Mouse (Mus musculus) lung, adult 18-20 months (tissue): ENCODE results near the gene Megf11.
"Not testable (repeated sequence)": the region's sequence is repeated elsewhere in the genome, so short reads cannot be mapped to it uniquely, and the experiment has no call there.

Source experiments
- DNase-seq, 2 experiments: peaks; one replicate each; pipeline ENCODE4 v3.0.0; 2022; ENCODE audit warnings: mixed read lengths in 2 of 2

Megf11 gene

DNA sequence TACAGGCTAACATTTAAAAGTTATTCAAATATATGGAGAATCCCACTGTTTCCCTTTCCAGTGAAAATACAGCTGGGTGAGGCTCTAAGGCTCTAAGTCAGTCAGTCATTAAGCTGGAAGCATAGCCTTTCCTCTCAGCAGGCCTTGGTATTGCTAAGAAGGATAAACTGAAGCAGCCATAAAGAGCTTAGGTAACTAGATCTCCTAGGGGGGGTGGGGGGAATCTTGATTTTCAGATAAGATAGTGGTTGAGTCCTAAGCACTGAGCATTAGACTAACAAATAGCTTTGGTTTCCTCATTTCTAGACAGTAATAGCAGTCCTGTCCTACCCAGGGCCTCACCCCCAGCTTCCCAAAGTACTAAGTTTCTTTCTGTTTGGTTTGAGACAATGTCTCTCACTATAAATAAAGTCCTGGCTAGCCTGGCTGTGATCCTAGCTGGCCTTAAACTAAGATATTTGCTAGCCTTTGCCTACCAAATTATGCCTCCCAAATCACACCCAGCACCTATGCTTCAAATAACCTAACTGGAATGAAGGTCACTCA, 318.1 kb downstream of the Megf11 start:
- DNase-seq: no peak

GRCm38 (mm10) chr9:64704073-64704840, 318.8 kb downstream of the Megf11 start:
- peak in 1 of 2 experiments; percentile 33 for DNase-seq

DNA sequence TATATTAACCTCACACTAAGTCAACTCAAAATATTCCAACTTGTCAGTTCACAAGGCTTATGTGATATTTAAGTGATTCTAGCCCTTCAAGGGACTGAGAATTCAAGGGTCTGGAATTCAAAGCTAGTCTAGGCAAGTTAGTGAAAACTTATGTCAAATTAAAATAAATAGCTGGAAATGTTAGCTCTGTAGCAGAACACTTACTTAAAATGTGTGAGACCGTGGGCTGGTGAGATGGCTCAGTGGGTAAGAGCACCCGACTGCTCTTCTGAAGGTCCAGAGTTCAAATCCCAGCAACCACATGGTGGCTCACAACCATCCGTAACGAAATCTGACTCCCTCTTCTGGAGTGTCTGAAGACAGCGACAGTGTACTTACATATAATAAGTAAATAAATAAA, 324.9 kb downstream of the Megf11 start:
- DNase-seq: not testable (repeated sequence)

GRCm38 (mm10) chr9:64719526-64720163, 334.2 kb downstream of the Megf11 start:
- no peak for DNase-seq

GRCm38 (mm10) chr9:64726454-64726853, 341.0 kb downstream of the Megf11 start:
- DNase-seq: no peak

GRCm38 (mm10) chr9:64731029-64731560, 345.7 kb downstream of the Megf11 start:
- DNase-seq: no peak

DNA sequence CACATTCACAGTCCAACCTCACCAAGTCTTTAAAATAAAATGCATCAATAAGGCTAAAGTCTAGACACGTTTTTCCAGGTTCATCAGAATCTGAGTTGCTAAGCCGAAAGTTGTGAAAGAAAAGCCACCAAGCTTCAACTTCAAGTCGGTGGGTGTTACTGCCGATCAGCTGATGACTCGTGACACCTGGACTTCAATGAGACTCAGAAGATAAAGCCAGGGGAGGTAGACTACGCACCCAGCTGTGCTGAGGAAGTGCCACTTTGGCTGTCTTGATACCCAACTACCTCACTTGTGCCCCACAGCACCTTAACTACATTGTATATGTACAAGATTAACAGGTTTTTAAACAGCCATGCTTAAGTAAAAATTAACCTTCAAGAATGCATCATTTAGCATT, 348.7 kb downstream of the Megf11 start:
- DNase-seq: no peak

- not testable (repeated sequence) for DNase-seq
Observed at GRCm38 (mm10) chr9:64734992-64735391, 349.6 kb downstream of the Megf11 start.

DNA sequence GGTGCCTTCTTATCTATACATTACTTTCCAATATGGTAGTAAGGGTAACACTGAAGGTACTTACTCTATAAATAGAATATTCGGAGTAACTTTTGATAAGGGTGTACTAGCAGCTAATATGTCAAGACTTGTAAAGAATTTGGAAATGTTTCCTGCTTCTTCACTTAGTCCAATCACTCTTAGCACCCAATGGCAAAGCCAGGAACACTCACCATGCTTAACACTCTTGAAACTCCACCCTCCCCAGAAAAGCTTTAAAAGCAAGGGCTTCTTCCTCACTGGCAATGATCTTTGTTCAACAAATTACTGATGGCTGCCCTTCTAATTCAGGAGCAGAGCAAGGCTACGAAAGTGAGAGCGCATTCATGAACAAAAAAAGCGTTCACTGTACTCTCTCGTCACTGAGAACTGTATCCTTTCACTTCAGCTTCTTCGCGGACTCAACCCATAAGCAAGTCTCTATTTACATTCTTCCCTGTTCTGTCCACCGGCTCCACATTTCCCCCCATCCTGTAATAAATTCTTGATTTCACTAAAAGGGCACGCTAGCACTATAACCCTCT, 350.7 kb downstream of the Megf11 start:
- peak in 1 of 2 experiments; percentile 14 for DNase-seq

GRCm38 (mm10) chr9:64736639-64737405, 351.4 kb downstream of the Megf11 start:
- DNase-seq: peak; percentile 84 to 88

GRCm38 (mm10) chr9:64737406-64738201, 352.2 kb downstream of the Megf11 start, which contains the start of gene Rab11a:
Rab11a (minus strand) TSS chr9:64737758.
- DNase-seq: peak; percentile 95 to 96

DNA sequence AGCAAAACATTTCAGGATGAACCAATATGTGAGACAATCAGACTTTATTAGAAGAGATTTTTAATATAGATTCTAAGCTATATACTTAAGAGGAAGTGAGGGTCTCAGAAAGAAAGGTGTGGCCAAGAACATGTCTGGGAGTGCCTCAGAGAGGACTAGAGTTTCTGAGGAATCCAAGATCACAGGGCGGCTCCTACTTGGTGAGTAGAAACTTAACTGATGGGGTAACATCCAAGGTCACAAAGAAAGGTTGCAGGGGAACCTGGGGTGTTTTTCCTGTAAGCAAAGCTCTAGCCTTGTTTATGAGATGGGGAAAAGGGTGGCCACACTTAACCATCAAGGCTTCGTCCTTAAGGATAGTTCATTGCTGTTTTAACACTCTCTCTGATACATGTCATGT, 353.6 kb downstream of the Megf11 start:
- DNase-seq: no peak

DNA sequence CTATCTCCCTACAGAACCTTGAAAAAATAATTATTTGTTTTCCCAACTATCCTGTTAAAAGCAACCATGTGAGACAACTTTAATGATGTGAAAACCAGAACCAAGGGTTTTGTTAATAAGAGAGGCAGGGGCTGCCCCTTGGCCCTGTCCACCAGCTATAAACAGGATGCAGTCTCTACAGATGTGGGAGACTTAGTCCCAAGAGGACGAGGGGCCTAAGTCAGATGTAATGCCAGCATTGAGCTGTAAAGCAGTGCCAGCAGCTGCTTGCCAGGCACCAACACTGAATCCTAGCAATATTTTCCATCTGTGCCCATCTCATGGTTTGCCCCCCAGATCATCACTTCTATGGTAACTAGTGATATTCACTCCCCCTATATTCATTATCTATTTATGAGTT, 357.0 kb downstream of the Megf11 start:
- no peak for DNase-seq

GRCm38 (mm10) chr9:64747735-64748134, 362.3 kb downstream of the Megf11 start:
- DNase-seq: peak in 1 of 2 experiments; percentile 23

DNA sequence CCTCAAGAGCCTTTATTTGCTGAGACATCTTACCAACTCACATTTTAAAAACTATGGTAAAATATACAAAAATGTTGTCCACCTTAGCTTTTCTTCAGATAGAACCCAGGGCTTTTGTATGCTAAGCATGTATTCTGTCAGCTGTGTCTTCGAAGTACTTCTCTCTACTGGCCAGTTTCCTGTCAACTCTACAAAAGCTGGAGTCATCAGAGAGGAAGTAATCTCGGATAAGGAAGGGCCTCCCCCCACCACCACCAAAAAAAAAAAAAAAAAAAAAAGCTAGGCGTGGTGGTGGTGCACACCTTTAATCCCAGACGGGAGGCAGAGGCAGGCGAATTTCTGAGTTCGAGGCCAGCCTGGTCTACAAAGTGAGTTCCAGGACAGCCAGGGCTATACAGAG, 363.9 kb downstream of the Megf11 start:
- no peak for DNase-seq

- DNase-seq: no peak
Observed at GRCm38 (mm10) chr9:64752575-64752974, 367.1 kb downstream of the Megf11 start.

DNA sequence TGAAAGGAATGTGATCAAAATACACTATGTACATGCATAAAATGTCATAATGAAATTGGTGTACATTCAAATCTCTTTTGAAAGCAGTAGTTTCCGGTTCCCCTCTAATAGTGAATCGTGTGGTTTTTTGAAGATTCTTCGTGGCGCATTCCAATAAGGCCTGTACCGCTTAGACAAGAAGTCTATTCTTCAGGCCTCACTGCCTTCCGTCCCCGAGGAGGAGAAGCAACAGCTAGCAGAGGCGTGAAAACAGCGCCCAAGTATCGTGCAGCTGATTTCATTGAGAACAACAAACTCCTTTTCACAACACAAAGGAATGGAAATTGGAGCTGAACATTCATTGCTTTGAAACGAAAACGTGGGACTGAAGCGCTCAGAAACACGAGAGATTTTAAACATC, 372.6 kb downstream of the Megf11 start:
- no peak for DNase-seq
